Mouse (Mus musculus): ENCODE data around the gene Wnt3a. TPM values are rescaled to one million over a fixed set of nuclear protein-coding genes. Genes with fewer than 3 reads are reported as not detected.
A peak's percentile ranks its signal among the peaks of the same experiment; 100 is the strongest.

The Wnt3a gene
- polyA plus RNA-seq (2015; fragmentation: Nextera tagmentation; extraction: Ambion mirVana), result not detected in 2 replicates

- Histone ChIP-seq H3K27me3 (replicated peaks; ENCODE audit: control insufficient read depth, insufficient read depth, low read length) (peaks cover 77% of the 10 kb centered on the region), H3K4me3 (ENCODE audit: low read depth, low read length) (peak within 1 kb of the TSS; percentile 20; the same call in 1 of the 2 replicates)
Measured at GRCm38 (mm10) chr11:59290702-59291303, at the start of gene Wnt3a. Gene Wnt3a, minus strand, starts transcription at chr11:59290752.

DNA sequence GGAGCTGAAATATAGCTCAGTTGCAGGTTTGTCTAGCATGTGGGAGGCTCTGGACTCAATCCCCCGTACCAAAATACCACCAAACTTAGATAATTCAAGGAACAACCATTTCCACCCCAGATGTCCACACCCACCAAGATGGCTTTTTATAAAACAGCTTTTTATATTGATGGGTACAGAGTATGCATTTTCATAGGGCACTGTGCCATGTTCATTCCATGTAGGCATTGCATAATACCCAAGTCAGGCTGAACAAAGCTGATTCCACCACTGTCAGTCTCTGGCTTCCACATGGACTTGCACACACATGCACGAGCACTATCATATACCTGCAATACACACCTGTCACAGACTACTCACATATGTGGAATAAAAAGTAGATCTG lies 48.2 kb upstream of the Wnt3a start:
- ATAC-seq, result no peak
- H3K36me3 ChIP-seq (ENCODE audit: control insufficient read depth, insufficient read depth), result no peaks in the 10 kb centered on the region
- H3K4me1 ChIP-seq (replicated peaks; ENCODE audit: control insufficient read depth, insufficient read depth, low read length), result no peaks in the 10 kb centered on the region
- TF ChIP-seq CTCF (IDR thresholded peaks at IDR 0.05; ENCODE audit: low read depth), result no peak
- no peak overlapping the region for H3K4me2 ChIP-seq (replicated peaks; ENCODE audit: low read depth)
- H3K27me3 ChIP-seq (replicated peaks; ENCODE audit: control insufficient read depth, insufficient read depth, low read length), result no peaks in the 10 kb centered on the region
- 87% methylated on average over 2 of the region's 2 CpGs for WGBS
- H3K4me3 ChIP-seq (ENCODE audit: low read depth, low read length), result no peak overlapping the region
- no peak overlapping the region for H3K9ac ChIP-seq (ENCODE audit: low read depth, low read length)
- no peak overlapping the region for H3K27ac ChIP-seq (ENCODE audit: low read depth, low read length)
- H3K9me3 ChIP-seq (ENCODE audit: control insufficient read depth), result no peaks in the 10 kb centered on the region

More at GRCm38 (mm10) chr11:59290702-59291303, at the start of gene Wnt3a:
- no peaks in the 10 kb centered on the region for H3K36me3 ChIP-seq (ENCODE audit: control insufficient read depth, insufficient read depth)
- peak within 1 kb of the TSS; percentile 48 for H3K4me2 ChIP-seq (replicated peaks; ENCODE audit: low read depth)
- H3K27ac ChIP-seq (ENCODE audit: low read depth, low read length), result no peak within 1 kb of the TSS
- TF ChIP-seq CTCF (IDR thresholded peaks at IDR 0.05; ENCODE audit: low read depth), result no peak
- no peaks in the 10 kb centered on the region for H3K4me1 ChIP-seq (replicated peaks; ENCODE audit: control insufficient read depth, insufficient read depth, low read length)
- H3K9me3 ChIP-seq (ENCODE audit: control insufficient read depth), result no peaks in the 10 kb centered on the region
- ATAC-seq, result no peak
- 2% methylated on average over 45 of the region's 60 CpGs for WGBS
- no peak within 1 kb of the TSS for H3K9ac ChIP-seq (ENCODE audit: low read depth, low read length)

- H3K4me3 ChIP-seq (ENCODE audit: low read depth, low read length), result no peak overlapping the region
- H3K27ac ChIP-seq (ENCODE audit: low read depth, low read length), result no peak overlapping the region
- H3K36me3 ChIP-seq (ENCODE audit: control insufficient read depth, insufficient read depth), result no peaks in the 10 kb centered on the region
- H3K4me2 ChIP-seq (replicated peaks; ENCODE audit: low read depth), result no peak overlapping the region
- no peaks in the 10 kb centered on the region for H3K4me1 ChIP-seq (replicated peaks; ENCODE audit: control insufficient read depth, insufficient read depth, low read length)
- no peak overlapping the region for H3K9ac ChIP-seq (ENCODE audit: low read depth, low read length)
- WGBS, result 63% methylated on average over 13 of the region's 13 CpGs
- no peaks in the 10 kb centered on the region for H3K27me3 ChIP-seq (replicated peaks; ENCODE audit: control insufficient read depth, insufficient read depth, low read length)
- ATAC-seq, result no peak
- no peaks in the 10 kb centered on the region for H3K9me3 ChIP-seq (ENCODE audit: control insufficient read depth)
- TF ChIP-seq CTCF (IDR thresholded peaks at IDR 0.05; ENCODE audit: low read depth), result no peak
Measured at GRCm38 (mm10) chr11:59337955-59338735, 47.6 kb upstream of the Wnt3a start.

DNA sequence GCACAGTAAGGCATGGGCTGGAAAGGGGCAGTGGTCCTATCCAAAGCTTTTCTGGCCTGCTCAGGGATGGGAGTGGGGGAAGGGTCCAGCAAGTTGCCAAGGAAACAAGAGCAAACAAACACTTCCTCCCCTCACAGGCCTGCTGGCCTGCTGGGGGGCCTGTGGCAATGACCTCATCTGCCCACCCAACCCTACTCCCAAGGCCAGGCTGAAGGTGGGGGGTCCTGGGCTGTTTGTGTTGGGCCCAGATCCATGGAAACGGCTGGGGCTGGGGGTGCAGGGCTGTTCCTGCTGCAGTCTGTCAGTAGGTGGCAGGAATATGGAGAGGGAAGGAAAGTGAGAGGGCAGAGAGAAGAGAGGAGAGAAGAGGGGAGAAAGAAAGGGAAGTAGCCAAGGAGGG lies 45.8 kb upstream of the Wnt3a start:
- Histone ChIP-seq H3K9ac (ENCODE audit: low read depth, low read length) (no peak overlapping the region), H3K9me3 (ENCODE audit: control insufficient read depth) (no peaks in the 10 kb centered on the region), H3K4me1 (replicated peaks; ENCODE audit: control insufficient read depth, insufficient read depth, low read length) (no peaks in the 10 kb centered on the region), H3K4me3 (ENCODE audit: low read depth, low read length) (no peak overlapping the region), H3K36me3 (ENCODE audit: control insufficient read depth, insufficient read depth) (no peaks in the 10 kb centered on the region), H3K27me3 (replicated peaks; ENCODE audit: control insufficient read depth, insufficient read depth, low read length) (no peaks in the 10 kb centered on the region), H3K27ac (ENCODE audit: low read depth, low read length) (no peak overlapping the region), H3K4me2 (replicated peaks; ENCODE audit: low read depth) (no peak overlapping the region)
- WGBS, result 20% methylated on average over 1 of the region's 1 CpGs
- TF ChIP-seq CTCF (IDR thresholded peaks at IDR 0.05; ENCODE audit: low read depth), result peak; percentile 38
- ATAC-seq, result no peak

- TF ChIP-seq CTCF (IDR thresholded peaks at IDR 0.05; ENCODE audit: low read depth), result peak; percentile 26
- Histone ChIP-seq H3K9ac (ENCODE audit: low read depth, low read length) (no peak overlapping the region), H3K4me1 (replicated peaks; ENCODE audit: control insufficient read depth, insufficient read depth, low read length) (no peaks in the 10 kb centered on the region), H3K4me2 (replicated peaks; ENCODE audit: low read depth) (no peak overlapping the region), H3K9me3 (ENCODE audit: control insufficient read depth) (no peaks in the 10 kb centered on the region), H3K36me3 (ENCODE audit: control insufficient read depth, insufficient read depth) (no peaks in the 10 kb centered on the region), H3K27ac (ENCODE audit: low read depth, low read length) (no peak overlapping the region), H3K4me3 (ENCODE audit: low read depth, low read length) (no peak overlapping the region), H3K27me3 (replicated peaks; ENCODE audit: control insufficient read depth, insufficient read depth, low read length) (no peaks in the 10 kb centered on the region)
- 35% methylated on average over 2 of the region's 2 CpGs for WGBS
- no peak for ATAC-seq
Measured at GRCm38 (mm10) chr11:59335942-59336341, 45.4 kb upstream of the Wnt3a start.

- ATAC-seq, result no peak
- no peaks in the 10 kb centered on the region for H3K36me3 ChIP-seq (ENCODE audit: control insufficient read depth, insufficient read depth)
Measured at GRCm38 (mm10) chr11:59335150-59335549, 44.6 kb upstream of the Wnt3a start.

More at GRCm38 (mm10) chr11:59335150-59335549, 44.6 kb upstream of the Wnt3a start:
- Histone ChIP-seq H3K9ac (ENCODE audit: low read depth, low read length) (no peak overlapping the region), H3K27me3 (replicated peaks; ENCODE audit: control insufficient read depth, insufficient read depth, low read length) (no peaks in the 10 kb centered on the region), H3K4me1 (replicated peaks; ENCODE audit: control insufficient read depth, insufficient read depth, low read length) (no peaks in the 10 kb centered on the region), H3K9me3 (ENCODE audit: control insufficient read depth) (no peaks in the 10 kb centered on the region), H3K4me3 (ENCODE audit: low read depth, low read length) (no peak overlapping the region), H3K27ac (ENCODE audit: low read depth, low read length) (no peak overlapping the region), H3K4me2 (replicated peaks; ENCODE audit: low read depth) (no peak overlapping the region)
- no peak for TF ChIP-seq CTCF (IDR thresholded peaks at IDR 0.05; ENCODE audit: low read depth)
- WGBS, result 85% methylated on average over 4 of the region's 4 CpGs
